Mouse (Mus musculus): ENCODE results near the gene Klk1b22. TPM values are rescaled to one million over a fixed set of nuclear protein-coding genes. Genes with fewer than 3 reads are reported as not detected.
"Not testable (repeated sequence)": the region's sequence is repeated elsewhere in the genome, so short reads cannot be mapped to it uniquely, and the experiment has no call there.

The Klk1b22 gene
- polyA plus RNA-seq (2015; fragmentation: Nextera tagmentation; extraction: Ambion mirVana): not detected in 2 replicates

GRCm38 (mm10) chr7:44112373-44112772, at the start of gene Klk1b22:
Gene Klk1b22, plus strand, starts transcription at chr7:44112673.
- Histone ChIP-seq H3K9ac (ENCODE audit: low read depth, low read length) (no peak within 1 kb of the TSS), H3K4me1 (ENCODE audit: control insufficient read depth, low read depth, low read length) (no peaks in the 10 kb centered on the region), H3K9me3 (replicated peaks; ENCODE audit: control insufficient read depth, low read length) (no peaks in the 10 kb centered on the region), H3K4me3 (ENCODE audit: low read depth, low read length) (no peak within 1 kb of the TSS), H3K4me2 (ENCODE audit: low read depth, low read length) (no peak within 1 kb of the TSS), H3K27me3 (ENCODE audit: control insufficient read depth, insufficient read depth, low read depth, low read length) (no peaks in the 10 kb centered on the region), H3K27ac (ENCODE audit: low read length) (no peak within 1 kb of the TSS), H3K36me3 (ENCODE audit: control insufficient read depth, insufficient read depth) (no peaks in the 10 kb centered on the region)
- 33% methylated on average over 4 of the region's 4 CpGs for WGBS (ENCODE audit: insufficient replicate concordance)
- ATAC-seq (ENCODE audit: low read depth): no peak

- H3K27ac ChIP-seq (ENCODE audit: low read length): no peak overlapping the region
- ATAC-seq (ENCODE audit: low read depth): no peak
- no peak overlapping the region for H3K4me2 ChIP-seq (ENCODE audit: low read depth, low read length)
- H3K27me3 ChIP-seq (ENCODE audit: control insufficient read depth, insufficient read depth, low read depth, low read length): no peaks in the 10 kb centered on the region
- 52% methylated on average over 2 of the region's 2 CpGs for WGBS (ENCODE audit: insufficient replicate concordance)
- H3K36me3 ChIP-seq (ENCODE audit: control insufficient read depth, insufficient read depth): no peaks in the 10 kb centered on the region
- no peaks in the 10 kb centered on the region for H3K9me3 ChIP-seq (replicated peaks; ENCODE audit: control insufficient read depth, low read length)
- H3K4me3 ChIP-seq (ENCODE audit: low read depth, low read length): no peak overlapping the region
- H3K9ac ChIP-seq (ENCODE audit: low read depth, low read length): no peak overlapping the region
- no peaks in the 10 kb centered on the region for H3K4me1 ChIP-seq (ENCODE audit: control insufficient read depth, low read depth, low read length)
Observed at GRCm38 (mm10) chr7:44072117-44072516, 40.4 kb upstream of the Klk1b22 start.

DNA sequence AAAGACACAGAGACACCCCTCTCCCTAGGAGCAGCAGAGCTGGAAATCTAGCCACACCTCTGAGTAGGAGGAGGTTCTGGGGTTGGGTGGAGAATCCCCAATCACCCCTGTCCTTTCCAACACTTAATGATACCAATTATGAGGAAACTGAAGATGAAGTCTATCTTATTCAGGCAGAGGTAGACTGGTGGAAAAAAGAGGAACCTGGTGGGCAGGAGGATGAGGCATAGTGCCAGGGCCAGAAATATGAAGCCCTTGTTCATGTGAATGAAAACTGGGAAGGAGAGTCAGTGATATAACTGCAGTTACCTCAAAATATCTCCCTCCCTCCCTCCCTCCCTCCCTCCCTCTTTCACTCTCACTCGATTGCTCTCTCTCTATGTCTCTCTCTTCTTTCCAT, 34.8 kb upstream of the Klk1b22 start:
- Histone ChIP-seq H3K4me1 (ENCODE audit: control insufficient read depth, low read depth, low read length) (no peaks in the 10 kb centered on the region), H3K4me3 (ENCODE audit: low read depth, low read length) (no peak overlapping the region), H3K9ac (ENCODE audit: low read depth, low read length) (no peak overlapping the region), H3K27ac (ENCODE audit: low read length) (no peak overlapping the region), H3K4me2 (ENCODE audit: low read depth, low read length) (no peak overlapping the region), H3K27me3 (ENCODE audit: control insufficient read depth, insufficient read depth, low read depth, low read length) (no peaks in the 10 kb centered on the region), H3K36me3 (ENCODE audit: control insufficient read depth, insufficient read depth) (no peaks in the 10 kb centered on the region), H3K9me3 (replicated peaks; ENCODE audit: control insufficient read depth, low read length) (no peaks in the 10 kb centered on the region)
- 40% methylated on average over 1 of the region's 1 CpGs for whole genome bisulfite sequencing (ENCODE audit: insufficient replicate concordance)
- ATAC-seq (ENCODE audit: low read depth): no peak

DNA sequence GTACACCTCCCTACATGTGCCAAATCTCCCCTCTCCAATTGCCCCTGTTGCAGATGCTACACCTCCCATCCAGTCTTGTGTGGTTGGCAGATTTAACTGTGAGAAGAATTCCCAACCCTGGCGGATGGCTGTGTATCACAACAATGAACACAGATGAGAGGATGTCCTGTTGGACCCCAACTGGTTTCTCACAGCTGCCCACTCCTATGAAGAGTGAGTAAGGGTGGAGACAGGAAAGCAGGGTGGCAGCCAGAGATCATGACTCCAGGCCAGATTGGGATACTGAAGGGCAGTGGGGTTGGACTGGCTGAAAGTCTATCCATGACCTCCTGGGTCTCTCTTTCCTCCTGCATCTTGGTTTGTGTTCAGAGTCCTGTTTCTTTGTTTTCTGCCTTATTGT, 16.4 kb upstream of the Klk1b22 start:
- H3K9ac ChIP-seq (ENCODE audit: low read depth, low read length): no peak overlapping the region
- H3K4me3 ChIP-seq (ENCODE audit: low read depth, low read length): no peak overlapping the region
- no peaks in the 10 kb centered on the region for H3K36me3 ChIP-seq (ENCODE audit: control insufficient read depth, insufficient read depth)
- WGBS (ENCODE audit: insufficient replicate concordance): 65% methylated on average over 1 of the region's 1 CpGs
- no peaks in the 10 kb centered on the region for H3K27me3 ChIP-seq (ENCODE audit: control insufficient read depth, insufficient read depth, low read depth, low read length)
- no peak overlapping the region for H3K27ac ChIP-seq (ENCODE audit: low read length)
- H3K9me3 ChIP-seq (replicated peaks; ENCODE audit: control insufficient read depth, low read length): no peaks in the 10 kb centered on the region
- H3K4me2 ChIP-seq (ENCODE audit: low read depth, low read length): no peak overlapping the region
- no peaks in the 10 kb centered on the region for H3K4me1 ChIP-seq (ENCODE audit: control insufficient read depth, low read depth, low read length)
- ATAC-seq (ENCODE audit: low read depth): no peak

GRCm38 (mm10) chr7:44102028-44102427, 10.4 kb upstream of the Klk1b22 start, which contains the start of gene Klk1b21:
Gene Klk1b21, plus strand, starts transcription at chr7:44102328.
- WGBS (ENCODE audit: insufficient replicate concordance): 57% methylated on average over 3 of the region's 3 CpGs
- not testable (repeated sequence) for ATAC-seq (ENCODE audit: low read depth); H3K36me3 ChIP-seq (ENCODE audit: control insufficient read depth, insufficient read depth)

DNA sequence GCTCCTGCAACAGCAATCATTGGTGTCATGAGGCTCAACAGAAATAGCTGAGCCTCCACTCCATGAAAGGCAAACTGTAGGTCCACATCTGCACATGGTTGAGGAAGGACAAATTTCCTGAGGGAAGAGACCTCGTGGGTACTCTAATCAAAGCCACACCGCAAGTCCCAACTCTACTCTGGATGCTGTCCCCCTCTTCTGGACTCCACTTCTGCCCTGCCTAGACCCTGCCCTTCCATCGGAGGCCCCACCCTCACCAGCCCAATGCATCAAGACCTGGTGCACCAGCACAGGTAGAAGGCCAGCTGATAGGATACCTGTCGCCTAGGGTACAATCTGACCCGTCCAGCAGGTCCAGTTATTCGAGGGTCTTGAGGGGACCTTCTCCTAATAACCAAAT, 11.0 kb downstream of the Klk1b22 start:
- Histone ChIP-seq H3K4me2 (ENCODE audit: low read depth, low read length) (no peak overlapping the region), H3K27ac (ENCODE audit: low read length) (no peak overlapping the region), H3K4me3 (ENCODE audit: low read depth, low read length) (no peak overlapping the region), H3K9me3 (replicated peaks; ENCODE audit: control insufficient read depth, low read length) (no peaks in the 10 kb centered on the region), H3K27me3 (ENCODE audit: control insufficient read depth, insufficient read depth, low read depth, low read length) (no peaks in the 10 kb centered on the region), H3K9ac (ENCODE audit: low read depth, low read length) (no peak overlapping the region), H3K36me3 (ENCODE audit: control insufficient read depth, insufficient read depth) (no peaks in the 10 kb centered on the region), H3K4me1 (ENCODE audit: control insufficient read depth, low read depth, low read length) (no peaks in the 10 kb centered on the region)
- ATAC-seq (ENCODE audit: low read depth): no peak
- 65% methylated on average over 6 of the region's 6 CpGs for WGBS (ENCODE audit: insufficient replicate concordance)

More at GRCm38 (mm10) chr7:44102028-44102427, 10.4 kb upstream of the Klk1b22 start, which contains the start of gene Klk1b21:
- not testable (repeated sequence) for H3K9ac ChIP-seq (ENCODE audit: low read depth, low read length); H3K9me3 ChIP-seq (replicated peaks; ENCODE audit: control insufficient read depth, low read length); H3K4me1 ChIP-seq (ENCODE audit: control insufficient read depth, low read depth, low read length); H3K27ac ChIP-seq (ENCODE audit: low read length); H3K4me2 ChIP-seq (ENCODE audit: low read depth, low read length); H3K27me3 ChIP-seq (ENCODE audit: control insufficient read depth, insufficient read depth, low read depth, low read length); H3K4me3 ChIP-seq (ENCODE audit: low read depth, low read length)

- no peak within 1 kb of the TSS for H3K4me3 ChIP-seq (ENCODE audit: low read depth, low read length)
- ATAC-seq (ENCODE audit: low read depth): no peak
- H3K9ac ChIP-seq (ENCODE audit: low read depth, low read length): no peak within 1 kb of the TSS
- no peaks in the 10 kb centered on the region for H3K4me1 ChIP-seq (ENCODE audit: control insufficient read depth, low read depth, low read length)
- H3K9me3 ChIP-seq (replicated peaks; ENCODE audit: control insufficient read depth, low read length): no peaks in the 10 kb centered on the region
- no peak within 1 kb of the TSS for H3K27ac ChIP-seq (ENCODE audit: low read length)
- H3K4me2 ChIP-seq (ENCODE audit: low read depth, low read length): no peak within 1 kb of the TSS
- H3K27me3 ChIP-seq (ENCODE audit: control insufficient read depth, insufficient read depth, low read depth, low read length): no peaks in the 10 kb centered on the region
- WGBS (ENCODE audit: insufficient replicate concordance): 77% methylated on average over 3 of the region's 3 CpGs
- H3K36me3 ChIP-seq (ENCODE audit: control insufficient read depth, insufficient read depth): no peaks in the 10 kb centered on the region
Observed at GRCm38 (mm10) chr7:44136467-44136866, 24.0 kb downstream of the Klk1b22 start, which contains the start of gene Klk1b16. Gene Klk1b16, plus strand, starts transcription at chr7:44136767.

Other genes with a start within 250 kb of the Klk1b22 start
- not detected in 2 replicates for gene Klk4, start 231.5 kb upstream of the Klk1b22 start, polyA plus RNA-seq (2015; fragmentation: Nextera tagmentation; extraction: Ambion mirVana)
- gene Klk15, start 178.9 kb upstream of the Klk1b22 start, polyA plus RNA-seq (2015; fragmentation: Nextera tagmentation; extraction: Ambion mirVana): not detected in 2 replicates
- not detected in 2 replicates for gene Klk1b8, start 162.0 kb upstream of the Klk1b22 start, polyA plus RNA-seq (2015; fragmentation: Nextera tagmentation; extraction: Ambion mirVana)
- not detected in 2 replicates for gene Klk1b1, start 145.9 kb upstream of the Klk1b22 start, polyA plus RNA-seq (2015; fragmentation: Nextera tagmentation; extraction: Ambion mirVana)
- not detected in 2 replicates for gene Klk1b9, start 136.6 kb upstream of the Klk1b22 start, polyA plus RNA-seq (2015; fragmentation: Nextera tagmentation; extraction: Ambion mirVana)
- gene Klk1b11, start 116.8 kb upstream of the Klk1b22 start, polyA plus RNA-seq (2015; fragmentation: Nextera tagmentation; extraction: Ambion mirVana): not detected in 2 replicates
- gene Klk1b26, start 100.5 kb upstream of the Klk1b22 start, polyA plus RNA-seq (2015; fragmentation: Nextera tagmentation; extraction: Ambion mirVana): 0.26 TPM in 1 of 2 replicates, not detected in the other
- not detected in 2 replicates for gene Klk1b27, start 60.4 kb upstream of the Klk1b22 start, polyA plus RNA-seq (2015; fragmentation: Nextera tagmentation; extraction: Ambion mirVana)
- gene Klk1b21, start 10.3 kb upstream of the Klk1b22 start, polyA plus RNA-seq (2015; fragmentation: Nextera tagmentation; extraction: Ambion mirVana): not detected in 2 replicates
- 0.06 TPM in 1 of 2 replicates, not detected in the other for gene Klk1b16, start 24.1 kb downstream of the Klk1b22 start, polyA plus RNA-seq (2015; fragmentation: Nextera tagmentation; extraction: Ambion mirVana)
- gene Klk1b24, start 75.6 kb downstream of the Klk1b22 start, polyA plus RNA-seq (2015; fragmentation: Nextera tagmentation; extraction: Ambion mirVana): not detected in 2 replicates
- gene Klk1b3, start 85.5 kb downstream of the Klk1b22 start, polyA plus RNA-seq (2015; fragmentation: Nextera tagmentation; extraction: Ambion mirVana): not detected in 2 replicates
- gene Klk1b4, start 94.8 kb downstream of the Klk1b22 start, polyA plus RNA-seq (2015; fragmentation: Nextera tagmentation; extraction: Ambion mirVana): 0.11 TPM in 1 of 2 replicates, not detected in the other
- not detected in 2 replicates for gene Klk1b5, start 103.3 kb downstream of the Klk1b22 start, polyA plus RNA-seq (2015; fragmentation: Nextera tagmentation; extraction: Ambion mirVana)
- 1.1 TPM in 1 of 2 replicates, not detected in the other for gene Klk1, start 112.7 kb downstream of the Klk1b22 start, polyA plus RNA-seq (2015; fragmentation: Nextera tagmentation; extraction: Ambion mirVana)
- not detected in 2 replicates for gene Gm36864, start 123.5 kb downstream of the Klk1b22 start, polyA plus RNA-seq (2015; fragmentation: Nextera tagmentation; extraction: Ambion mirVana)
- gene 1700028J19Rik, start 134.0 kb downstream of the Klk1b22 start, polyA plus RNA-seq (2015; fragmentation: Nextera tagmentation; extraction: Ambion mirVana): 1.1 and 1.2 TPM in 2 replicates
- 23.4 and 24.6 TPM in 2 replicates for gene 2410002F23Rik, start 134.0 kb downstream of the Klk1b22 start, polyA plus RNA-seq (2015; fragmentation: Nextera tagmentation; extraction: Ambion mirVana)
- not detected in 2 replicates for gene Acp4, start 144.7 kb downstream of the Klk1b22 start, polyA plus RNA-seq (2015; fragmentation: Nextera tagmentation; extraction: Ambion mirVana)
- gene Gm15517, start 148.8 kb downstream of the Klk1b22 start, polyA plus RNA-seq (2015; fragmentation: Nextera tagmentation; extraction: Ambion mirVana): not detected in 2 replicates
- gene Clec11a, start 194.2 kb downstream of the Klk1b22 start, polyA plus RNA-seq (2015; fragmentation: Nextera tagmentation; extraction: Ambion mirVana): 0.44 and 0.46 TPM in 2 replicates
- gene Shank1, start 197.6 kb downstream of the Klk1b22 start, polyA plus RNA-seq (2015; fragmentation: Nextera tagmentation; extraction: Ambion mirVana): 0.01 and 0.02 TPM in 2 replicates